ENCODE assay signal across 21 mouse cellular contexts in the genomic region with DNA sequence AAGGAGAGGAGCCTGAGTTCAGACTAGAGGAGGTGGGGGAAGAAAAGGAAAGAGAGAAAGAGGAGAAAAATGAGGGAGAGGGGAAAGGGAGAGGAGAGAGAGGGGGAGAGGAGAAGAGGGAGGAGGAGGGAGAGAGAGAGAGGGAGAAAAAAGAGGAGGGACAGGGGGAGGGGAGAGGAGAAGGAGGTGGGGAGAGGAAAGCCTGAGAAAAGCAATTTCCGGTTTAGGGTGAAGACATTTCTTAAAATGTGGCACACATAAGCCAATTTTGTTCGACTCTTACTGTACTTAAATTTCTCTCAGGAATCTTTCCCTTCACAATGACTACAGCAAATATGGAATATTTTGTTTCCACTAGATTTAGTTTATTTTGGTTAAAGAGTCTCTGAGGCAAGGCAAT. TPM values are rescaled to one million over a fixed set of nuclear protein-coding genes. Genes with fewer than 3 reads are reported as not detected.
DNase-seq lines count a peak whose midpoint lies in the region; ATAC-seq and TF ChIP-seq lines count a peak whose summit lies in the region.
"Had no signal": no experiment of that assay in that cellular context is flagged by ENCODE, and none has a peak within 500 bp of the region (broad histone marks: within the 10 kb centered on the region; RNA-seq: fewer than 3 reads in every experiment).

No protein-coding gene starts in this region.

- no peaks in the 10 kb centered on the region for H3K27me3 ChIP-seq in heart, embryonic 13.5 days (replicated peaks)
- H3K27me3 ChIP-seq in lung, postnatal 0 days (replicated peaks; ENCODE audit: insufficient read depth, low read length), result no peaks in the 10 kb centered on the region
- H3K27me3 ChIP-seq in limb, embryonic 12.5 days, result no peaks in the 10 kb centered on the region
- H3K27me3 ChIP-seq: kidney, embryonic 15.5 days; liver, embryonic 15.5 days had no signal

- H3K4me3 ChIP-seq in gastrocnemius, adult 2 months, result peak overlapping the region; percentile 9; the same call in 1 of the 2 replicates
- peak overlapping the region; percentile 31 for H3K4me3 ChIP-seq in heart, embryonic 13.5 days
- no peak overlapping the region for H3K4me3 ChIP-seq in lung, postnatal 0 days (ENCODE audit: low read depth, low read length)
- H3K4me3 ChIP-seq in limb, embryonic 12.5 days (replicated peaks), result no peak overlapping the region
- H3K4me3 ChIP-seq: kidney, embryonic 15.5 days; liver, embryonic 15.5 days had no signal

- TF ChIP-seq EP300 in lung, postnatal 0 days (IDR thresholded peaks at IDR 0.05), result no peak

- H3K4me2 ChIP-seq in heart, embryonic 13.5 days, result peak overlapping the region; percentile 71
- peak overlapping the region; percentile 37 for H3K4me2 ChIP-seq in lung, postnatal 0 days (replicated peaks; ENCODE audit: low read depth, low read length)
- H3K4me2 ChIP-seq in limb, embryonic 12.5 days, result peak overlapping the region; percentile 21; the same call in 1 of the 2 replicates
- H3K4me2 ChIP-seq: kidney, embryonic 15.5 days; liver, embryonic 15.5 days; midbrain, embryonic 11.5 days had no signal

- no peak for TF ChIP-seq CTCF in gastrocnemius, adult 2 months (IDR thresholded peaks at IDR 0.05)
- no peak for TF ChIP-seq CTCF in lung, postnatal 0 days (IDR thresholded peaks at IDR 0.05)

- peaks cover 78% of the 10 kb centered on the region for H3K4me1 ChIP-seq in heart, embryonic 13.5 days
- H3K4me1 ChIP-seq in lung, postnatal 0 days (ENCODE audit: insufficient read depth, low read depth, low read length), result no peaks in the 10 kb centered on the region
- H3K4me1 ChIP-seq in limb, embryonic 12.5 days (replicated peaks), result peaks cover 67% of the 10 kb centered on the region

- WGBS in heart, embryonic 13.5 days, result 62% methylated on average over 2 of the region's 2 CpGs
- WGBS in lung, postnatal 0 days, result 53% methylated on average over 2 of the region's 2 CpGs
- WGBS in limb, embryonic 12.5 days, result 68% methylated on average over 2 of the region's 2 CpGs

- ATAC-seq in heart, embryonic 13.5 days (ENCODE audit: extremely low read depth, insufficient number of reproducible peaks, low FRiP score, low TSS enrichment), result no peak
- ATAC-seq in lung, postnatal 0 days, result no peak
- no peak for ATAC-seq in limb, embryonic 12.5 days (ENCODE audit: insufficient number of reproducible peaks, insufficient read depth, low FRiP score, low TSS enrichment, low read depth)
- ATAC-seq: activated CD4-positive, CD25-positive, alpha-beta regulatory T cell, adult 4 months; forebrain, postnatal 0 days; intestine, postnatal 0 days had no signal

- no peaks in the 10 kb centered on the region for H3K9me3 ChIP-seq in heart, embryonic 13.5 days
- no peaks in the 10 kb centered on the region for H3K9me3 ChIP-seq in lung, postnatal 0 days (ENCODE audit: low read length)
- H3K9me3 ChIP-seq in limb, embryonic 12.5 days, result no peaks in the 10 kb centered on the region
- H3K9me3 ChIP-seq: kidney, embryonic 15.5 days; liver, embryonic 15.5 days had no signal

- peak overlapping the region; percentile 68 for H3K9ac ChIP-seq in heart, embryonic 13.5 days
- no peak overlapping the region for H3K9ac ChIP-seq in lung, postnatal 0 days (replicated peaks; ENCODE audit: low read depth)
- H3K9ac ChIP-seq in limb, embryonic 12.5 days (replicated peaks), result no peak overlapping the region
- H3K9ac ChIP-seq: forebrain, postnatal 0 days; kidney, embryonic 15.5 days; liver, embryonic 15.5 days had no signal

- intact Hi-C loops in gastrocnemius, adult 2 months (cut with DNase I), result no loop called here
- intact Hi-C loops in heart, postnatal 36 days (cut with DNase I), result no loop called here

- peaks cover 29% of the 10 kb centered on the region for H3K36me3 ChIP-seq in heart, embryonic 13.5 days
- H3K36me3 ChIP-seq in lung, postnatal 0 days (ENCODE audit: insufficient read depth, low read length), result no peaks in the 10 kb centered on the region
- H3K36me3 ChIP-seq in limb, embryonic 12.5 days, result peaks cover 20% of the 10 kb centered on the region
- H3K36me3 ChIP-seq: liver, embryonic 15.5 days had no signal

- peak overlapping the region; percentile 31; the same call in 1 of the 2 replicates for H3K27ac ChIP-seq in gastrocnemius, adult 2 months
- peak overlapping the region; percentile 43 for H3K27ac ChIP-seq in heart, embryonic 13.5 days (replicated peaks)
- peak overlapping the region; percentile 57; the same call in 1 of the 2 replicates for H3K27ac ChIP-seq in lung, postnatal 0 days (ENCODE audit: low read length)
- H3K27ac ChIP-seq in limb, embryonic 12.5 days, result peak overlapping the region; percentile 23; the same call in 1 of the 2 replicates
- H3K27ac ChIP-seq: kidney, embryonic 15.5 days; liver, embryonic 15.5 days had no signal

- no peak for DNase-seq in gastrocnemius, adult 2 months
- no peak for DNase-seq in gastrocnemius, postnatal 4 days (ENCODE audit: low spot score in 2 of 2)
- no peak for DNase-seq in heart, postnatal 36 days
- peak; percentile 58 for DNase-seq in lung, postnatal 0 days (ENCODE audit: low spot score)
- no peak for DNase-seq in lung, adult 18-20 months
- DNase-seq in kidney, adult 18-20 months, result no peak
- DNase-seq: adrenal gland, postnatal 10 days; cerebellum, adult 2 months; cerebellum, postnatal 25 days; forebrain, postnatal 0 days; gastrocnemius, postnatal 25 days; kidney, postnatal 36 days; liver; thymus, postnatal 14 days had no signal

RNA-seq across cellular contexts. Expression of a gene that starts 5.3 kb away (rescaled TPM):
- total RNA-seq in gastrocnemius, adult 2 months (2021), result 1 to 10 TPM; 1.6 to 2.3 TPM
- total RNA-seq in gastrocnemius, postnatal 4 days (2021), result 10 to 100 TPM; 16.0 to 17.0 TPM
- 38.2 and 42.8 TPM in 2 replicates for polyA plus RNA-seq in heart, embryonic 13.5 days (2015; fragmentation: Nextera tagmentation; extraction: Ambion mirVana)
- 10 to 100 TPM; 39.2 to 43.5 TPM for total RNA-seq in heart, postnatal 36 days (2021)
- 54.6 and 57.6 TPM in 2 replicates for polyA plus RNA-seq in lung, postnatal 0 days (2015; fragmentation: Nextera tagmentation; extraction: Ambion mirVana)
- polyA plus RNA-seq in limb, embryonic 12.5 days (2016; fragmentation: Nextera tagmentation; extraction: Ambion mirVana), result 43.5 and 50.5 TPM in 2 replicates
- polyA plus RNA-seq: activated CD4-positive, CD25-positive, alpha-beta regulatory T cell, adult 4 months had no signal

Comparison
In these comparisons a context has a peak if more than half of its experiments do, and no peak if none do; other contexts are left out.
1. RNA of a gene that starts 5.3 kb away (total RNA-seq): 39.2 to 43.5 TPM in heart, postnatal 36 days and 16.0 to 17.0 TPM in gastrocnemius, postnatal 4 days; 1.6 to 2.3 TPM in gastrocnemius, adult 2 months; every median in the first group is over 4 times any median in the second.
2. H3K4me3 ChIP-seq: peak in gastrocnemius, adult 2 months (single experiment) and heart, embryonic 13.5 days (single experiment); none in lung, postnatal 0 days (single experiment) and limb, embryonic 12.5 days (single experiment).
3. H3K4me2 ChIP-seq: peak in every context shown above with its lines; median percentile 71 in heart, embryonic 13.5 days; 37 in lung, postnatal 0 days; 21 in limb, embryonic 12.5 days.
4. Peak in every context shown above with its lines, with median percentiles within 50 percentile points of each other: H3K27ac ChIP-seq.